Mouse (Mus musculus): ENCODE data around the gene Rab17.

DNA sequence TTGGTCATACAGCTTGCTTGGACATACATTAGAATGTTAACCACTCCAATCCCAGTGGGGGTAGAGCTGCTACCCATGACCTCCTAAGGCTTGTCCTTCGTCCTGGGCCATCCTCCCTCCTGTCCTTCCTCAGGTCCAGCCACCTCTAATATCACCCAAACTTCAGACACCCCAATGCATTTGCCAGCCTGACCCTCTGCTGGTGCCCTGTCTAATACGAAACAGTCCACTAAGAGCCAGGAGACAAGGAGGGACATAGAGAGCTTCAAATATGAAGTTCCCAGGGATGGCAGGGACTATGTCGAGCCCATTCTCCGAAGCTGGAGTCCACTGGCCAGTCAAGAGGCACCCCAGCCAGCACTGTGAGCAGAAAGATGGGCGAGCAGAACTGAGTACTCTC lies 28.2 kb upstream of the Rab17 start:
- TF ChIP-seq CTCF (IDR thresholded peaks at IDR 0.05; ENCODE audit: low read depth) = no peak
- TF ChIP-seq EP300 (IDR thresholded peaks at IDR 0.05; ENCODE audit: low read depth) = no peak

All from liver, postnatal 0 days (tissue).